Mouse (Mus musculus) spleen, adult 2 months (tissue): ENCODE measurements around the gene Cyb5rl.

ENCODE experiments used
- CTCF ChIP-seq: fragments of 200-500 bp; IDR thresholded peaks from 2 replicates; pipeline ENCODE4 v1.5.1; 2011; ENCODE audit warnings: mild to moderate bottlenecking, inconsistent platforms; ENCODE audit not compliant: insufficient read depth, insufficient read length, insufficient replicate concordance; ENCODE audit errors: extremely low read depth
- POLR2A ChIP-seq: fragments of 200-500 bp; IDR thresholded peaks from 2 replicates; pipeline ENCODE4 v1.6.1; 2011; ENCODE audit warnings: low read depth, low read length, inconsistent platforms

GRCm38 (mm10) chr4:107098791-107099525 is 32.2 kb downstream of the Cyb5rl start:
- no peak for TF ChIP-seq CTCF
- no peak for TF ChIP-seq POLR2A
